Mouse (Mus musculus) B cell, adult 2 months (primary cell): ENCODE results near the gene Cxxc4.

ENCODE experiments used
- DNase-seq, 2 experiments: peaks; one replicate each; pipeline ENCODE4 v3.0.0; 2022

Cxxc4 gene

DNA sequence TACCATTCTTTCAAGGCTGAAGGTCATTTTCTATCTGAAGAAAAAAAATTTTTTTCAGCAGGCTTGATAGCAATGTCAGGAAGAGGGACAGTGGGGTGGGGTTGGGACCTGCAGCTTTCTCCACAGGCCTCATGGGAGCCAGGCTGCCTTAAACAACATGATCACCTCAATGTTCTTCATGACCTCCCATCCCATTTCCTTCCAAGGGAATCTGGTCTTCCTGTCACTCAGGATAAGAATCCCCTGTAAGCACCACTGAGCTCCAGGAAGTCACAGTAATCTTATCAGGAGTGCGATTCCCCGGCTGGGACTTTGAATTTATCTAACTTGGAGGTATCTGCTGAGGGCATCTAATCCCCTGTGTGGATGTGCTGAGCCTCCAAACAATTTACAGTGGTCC lies 17.9 kb downstream of the Cxxc4 start:
- DNase-seq, result no peak

DNA sequence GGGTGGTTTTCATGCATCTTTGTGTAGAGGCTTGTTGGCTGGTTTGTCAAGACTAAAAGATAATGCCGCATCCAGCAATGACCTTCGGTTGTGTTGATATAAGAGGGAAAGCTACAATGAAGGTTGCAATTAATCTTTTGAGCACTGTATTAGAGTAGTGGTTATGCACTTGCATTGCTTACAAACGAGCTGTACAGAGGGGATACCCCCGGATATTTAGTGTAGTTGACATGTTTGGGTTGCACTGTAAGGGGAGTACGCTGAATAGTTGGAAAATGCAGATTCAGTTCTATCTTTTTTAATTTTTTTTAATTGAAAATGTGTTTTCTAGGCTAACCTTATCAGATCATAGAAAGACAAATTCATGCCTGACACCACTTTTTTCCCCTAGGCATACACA lies 22.4 kb downstream of the Cxxc4 start:
- DNase-seq, result no peak

DNA sequence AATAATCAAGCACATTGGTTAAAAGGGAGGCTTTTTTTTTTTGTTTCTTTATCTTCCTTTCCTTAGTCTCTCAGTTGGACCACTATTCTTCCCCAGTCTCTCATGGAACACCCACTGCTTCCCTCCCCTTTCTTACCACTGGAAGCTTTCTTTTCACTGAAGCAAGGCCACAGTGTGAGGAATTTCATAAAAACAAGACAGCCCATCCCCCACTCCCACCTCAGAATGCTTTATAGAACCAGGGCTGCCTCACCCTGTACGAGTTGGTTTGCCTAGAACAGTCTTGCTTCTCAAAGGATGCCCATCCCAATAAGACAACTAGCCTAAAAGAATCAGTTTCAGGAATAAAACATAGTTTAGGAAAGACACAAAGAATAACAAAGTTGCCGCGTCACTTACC lies 23.0 kb downstream of the Cxxc4 start:
- DNase-seq, result no peak

DNA sequence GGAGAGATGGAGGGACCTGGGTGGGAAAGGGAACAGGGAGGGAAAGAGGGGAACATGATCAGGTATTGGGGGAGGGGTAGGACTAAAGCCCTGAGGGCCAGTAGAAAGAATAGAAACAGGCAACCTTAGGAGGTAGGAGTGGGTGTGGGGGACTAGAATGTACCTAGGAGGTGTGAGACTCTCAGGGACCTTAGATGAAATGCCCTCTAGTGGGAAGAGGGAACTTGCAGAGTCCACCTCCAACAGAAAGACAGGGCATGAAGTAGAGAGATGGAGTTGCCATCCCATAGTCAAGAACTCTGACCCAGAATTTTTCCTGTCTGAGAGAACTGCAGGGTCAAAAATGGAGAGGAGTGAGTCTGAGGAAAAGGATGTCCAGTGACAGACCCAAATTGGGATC lies 43.4 kb downstream of the Cxxc4 start:
- DNase-seq, result no peak

DNA sequence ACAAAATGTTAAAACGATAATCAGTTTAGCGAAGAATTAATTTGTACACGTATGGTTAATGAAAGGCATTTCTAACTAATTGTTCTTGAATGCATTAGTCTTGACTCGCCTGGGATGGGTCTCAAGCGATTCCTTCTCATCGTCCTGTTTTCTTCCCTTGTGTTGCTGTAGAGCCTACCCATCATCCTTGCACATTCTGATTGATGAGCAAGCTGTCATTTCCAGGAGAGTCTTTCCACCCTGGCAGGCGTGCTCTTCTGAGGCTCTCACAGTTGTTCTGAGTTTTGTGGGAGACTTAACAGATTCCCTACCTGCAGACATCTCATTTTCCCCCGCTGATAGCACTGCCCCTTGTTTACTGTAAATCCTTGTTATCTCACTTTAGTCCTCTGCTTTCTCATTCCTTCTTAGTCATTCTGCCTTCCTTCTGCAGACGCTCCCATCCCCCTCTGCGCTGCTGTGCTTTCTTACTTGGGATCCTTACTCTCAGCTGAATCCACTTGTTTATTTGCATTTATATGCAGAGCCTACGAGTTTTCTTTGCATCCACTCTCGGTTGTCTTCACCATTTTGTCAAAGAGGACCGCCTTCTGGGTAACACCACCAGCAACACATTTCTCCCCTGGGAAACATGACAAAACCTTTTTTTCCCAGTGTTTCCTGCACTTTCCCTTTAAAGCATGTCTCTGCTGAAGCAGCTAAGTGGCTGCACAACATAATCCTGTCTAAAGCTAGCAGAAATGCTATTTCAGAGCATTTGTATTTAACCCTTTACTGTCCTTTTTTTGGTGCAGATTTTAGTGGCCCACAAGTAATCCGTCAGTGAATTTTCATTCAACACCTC lies 45.5 kb downstream of the Cxxc4 start:
- no peak for DNase-seq

DNA sequence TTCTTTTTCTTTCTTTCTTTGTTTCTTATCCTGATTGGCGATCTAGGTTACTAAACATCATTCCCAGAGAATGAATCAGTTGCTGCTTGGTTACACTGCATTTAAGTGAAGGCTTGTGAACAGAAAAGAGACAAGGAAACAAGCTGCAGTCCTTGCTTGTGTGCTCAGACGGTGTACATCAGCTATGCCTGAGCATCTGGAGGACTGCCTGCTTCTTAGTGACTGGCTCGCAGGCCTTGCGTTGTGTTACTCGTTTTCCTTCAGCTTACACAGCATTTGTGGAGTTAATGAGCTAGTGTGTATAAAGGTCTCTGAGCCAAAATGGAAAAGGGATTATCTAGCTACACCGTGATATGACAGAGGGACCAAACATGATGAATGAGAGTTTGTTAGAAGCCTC lies 58.9 kb downstream of the Cxxc4 start:
- no peak for DNase-seq

DNA sequence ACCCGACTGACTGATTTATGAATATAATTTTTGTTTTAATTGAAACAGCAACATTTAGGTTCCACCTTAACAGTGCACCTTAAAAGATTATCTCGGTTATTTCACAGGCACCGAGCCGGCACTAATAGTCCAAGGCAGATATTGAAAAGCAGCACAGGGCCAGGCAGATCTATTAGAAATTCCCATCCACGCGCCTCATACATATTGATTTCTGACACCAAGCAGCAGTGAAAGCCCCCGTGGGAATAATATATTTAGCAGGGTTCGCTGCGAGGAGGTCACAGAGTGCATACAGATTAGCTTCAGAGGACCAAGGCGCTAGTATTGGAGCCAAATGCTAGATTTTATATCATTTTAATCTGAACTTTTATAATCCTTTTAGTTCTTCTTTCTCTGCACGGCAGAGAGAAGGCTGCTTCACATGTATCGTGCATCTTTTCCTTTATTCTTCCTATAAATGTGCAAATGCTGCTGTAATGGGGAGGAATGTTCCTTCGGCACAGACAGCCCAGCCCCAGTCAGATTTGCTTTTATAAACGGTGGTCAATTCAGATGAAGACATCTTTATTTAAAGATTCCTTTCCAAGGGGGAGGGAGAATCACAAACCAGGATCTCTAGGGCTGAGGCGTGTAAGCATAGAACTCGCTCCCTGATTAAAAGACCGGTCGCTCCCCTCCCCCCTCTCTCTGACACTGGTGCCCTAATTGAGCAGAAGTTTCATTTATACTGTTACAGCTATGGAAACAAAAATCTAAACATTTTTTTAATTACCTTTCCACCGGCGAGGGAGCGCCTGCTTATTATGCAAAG lies 66.6 kb downstream of the Cxxc4 start:
- no peak for DNase-seq

DNA sequence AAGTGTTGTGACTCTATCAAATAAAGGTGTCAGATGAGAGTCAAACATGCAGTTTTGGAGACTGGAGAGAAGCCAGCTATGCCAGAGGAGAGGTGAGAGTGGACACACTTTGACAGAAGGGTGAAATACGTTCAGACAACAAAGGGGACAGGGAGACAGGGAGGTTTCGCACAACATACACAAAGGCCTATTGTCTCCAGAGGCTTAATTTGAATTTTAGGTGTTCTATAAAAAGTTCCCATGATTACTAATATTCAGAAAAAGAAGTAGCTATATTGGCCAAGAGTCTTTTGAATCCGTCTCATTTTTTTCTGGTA lies 67.2 kb downstream of the Cxxc4 start:
- no peak for DNase-seq

DNA sequence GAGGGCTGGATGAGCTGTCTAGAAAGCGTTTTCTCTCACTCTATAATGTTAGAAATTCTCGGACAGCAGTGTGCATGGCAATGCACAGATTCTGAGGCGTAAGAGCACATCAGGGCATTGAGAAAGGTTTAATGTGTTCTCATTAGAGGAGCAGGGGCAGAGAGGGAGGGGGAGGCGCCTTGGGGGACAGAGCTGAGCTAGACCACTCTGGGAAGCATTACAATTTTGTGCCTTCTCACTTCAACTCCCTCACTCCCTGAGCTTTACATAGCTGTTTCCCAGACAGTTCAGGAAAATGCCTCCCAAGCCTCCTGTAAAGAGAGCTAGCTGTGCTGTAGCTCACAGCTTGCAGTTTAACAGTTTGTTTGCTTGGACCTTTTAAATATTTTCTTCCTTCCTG lies 70.2 kb downstream of the Cxxc4 start:
- DNase-seq, result no peak

DNA sequence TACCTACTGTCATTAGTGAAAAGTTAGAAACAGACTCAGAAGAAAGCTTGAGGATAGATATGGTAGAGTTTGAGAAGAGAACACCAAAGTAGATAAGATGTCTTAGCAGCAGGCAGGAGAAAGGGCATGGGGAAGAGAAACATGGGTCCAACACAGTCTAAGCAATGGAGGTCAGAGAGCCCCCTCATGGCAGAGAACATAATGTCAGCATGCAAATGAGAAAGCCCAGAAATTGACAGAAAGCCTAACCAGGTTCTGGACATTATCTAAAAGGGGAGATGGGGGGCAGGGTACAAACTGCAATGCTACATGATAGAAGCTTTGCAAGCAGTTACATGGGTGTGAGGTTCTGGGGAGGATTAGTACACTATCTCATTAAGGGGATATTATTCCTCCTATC lies 71.5 kb downstream of the Cxxc4 start:
- no peak for DNase-seq
